In the genomic region with DNA sequence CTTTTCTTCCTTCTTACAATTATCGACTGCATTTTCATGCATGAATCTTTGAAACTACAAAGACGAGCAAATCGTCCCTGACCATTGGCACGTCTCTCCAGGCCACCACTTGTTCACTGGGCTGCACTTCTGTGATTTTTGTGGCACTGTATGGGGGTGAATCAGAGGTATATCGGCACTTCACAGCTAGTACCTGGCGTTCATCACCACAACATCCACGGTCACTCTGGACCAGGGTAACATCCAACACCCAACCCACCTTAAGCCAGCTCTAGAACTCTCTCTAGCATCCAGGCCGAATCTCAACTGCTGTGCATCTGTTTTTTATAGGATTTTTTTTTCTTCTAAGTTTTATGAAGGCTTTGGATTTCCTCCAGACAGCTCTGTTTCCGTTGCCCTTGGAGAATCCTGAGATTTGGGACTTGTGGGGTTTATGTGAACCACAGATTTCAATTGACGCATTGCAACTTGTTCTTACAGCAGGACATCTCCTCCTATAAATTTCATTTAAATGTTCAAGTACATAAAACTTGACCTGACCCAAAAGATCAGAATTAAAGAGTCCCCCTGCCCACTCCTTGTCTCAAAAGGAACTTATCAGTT, we compare ENCODE assay signal across 19 mouse cellular contexts. TPM values are rescaled to one million over a fixed set of nuclear protein-coding genes. Genes with fewer than 3 reads are reported as not detected.
DNase-seq lines count a peak whose midpoint lies in the region; ATAC-seq and TF ChIP-seq lines count a peak whose summit lies in the region.
"Had no signal": no experiment of that assay in that cellular context is flagged by ENCODE, and none has a peak within 500 bp of the region (broad histone marks: within the 10 kb centered on the region; RNA-seq: fewer than 3 reads in every experiment).

No protein-coding gene starts in this region.

- no peaks in the 10 kb centered on the region for H3K36me3 ChIP-seq in embryonic facial prominence, embryonic 13.5 days
- H3K36me3 ChIP-seq in embryonic facial prominence, embryonic 10.5 days (replicated peaks): no peaks in the 10 kb centered on the region
- H3K36me3 ChIP-seq in heart, postnatal 0 days (replicated peaks; ENCODE audit: control insufficient read depth, insufficient read depth, low read length): no peaks in the 10 kb centered on the region
- no peaks in the 10 kb centered on the region for H3K36me3 ChIP-seq in heart, embryonic 11.5 days (ENCODE audit: control insufficient read depth, insufficient read depth, low read length)
- no peaks in the 10 kb centered on the region for H3K36me3 ChIP-seq in liver, embryonic 11.5 days (ENCODE audit: control insufficient read depth, insufficient read depth, low read length)
- H3K36me3 ChIP-seq in limb, embryonic 15.5 days: no peaks in the 10 kb centered on the region
- H3K36me3 ChIP-seq in hindbrain, embryonic 12.5 days: no peaks in the 10 kb centered on the region
- H3K36me3 ChIP-seq: limb, embryonic 12.5 days; midbrain, embryonic 10.5 days; neural tube, embryonic 15.5 days had no signal

- DNase-seq in embryonic facial prominence, embryonic 10.5 days (ENCODE audit: low spot score): no peak
- no peak for DNase-seq in heart, postnatal 0 days (ENCODE audit: low spot score)
- DNase-seq in liver, embryonic 11.5 days (ENCODE audit: low spot score): no peak
- no peak for DNase-seq in liver
- DNase-seq: adrenal gland, postnatal 10 days; cerebellum, adult 2 months; thymus, postnatal 36 days had no signal

- peaks cover 32% of the 10 kb centered on the region for H3K4me1 ChIP-seq in embryonic facial prominence, embryonic 13.5 days
- H3K4me1 ChIP-seq in embryonic facial prominence, embryonic 10.5 days: peaks cover 6% of the 10 kb centered on the region
- H3K4me1 ChIP-seq in heart, postnatal 0 days (ENCODE audit: control insufficient read depth, insufficient read depth): peaks cover 8% of the 10 kb centered on the region; the same call in 1 of the 2 replicates
- peaks cover 12% of the 10 kb centered on the region for H3K4me1 ChIP-seq in heart, embryonic 11.5 days (ENCODE audit: control insufficient read depth, insufficient read depth, low read length)
- no peaks in the 10 kb centered on the region for H3K4me1 ChIP-seq in liver, embryonic 11.5 days (replicated peaks; ENCODE audit: control insufficient read depth, insufficient read depth, low read length)
- peaks cover 13% of the 10 kb centered on the region for H3K4me1 ChIP-seq in limb, embryonic 15.5 days
- no peaks in the 10 kb centered on the region for H3K4me1 ChIP-seq in hindbrain, embryonic 12.5 days
- H3K4me1 ChIP-seq: limb, embryonic 12.5 days; midbrain, embryonic 10.5 days; neural tube, embryonic 15.5 days had no signal

- TF ChIP-seq EP300 in heart, postnatal 0 days (IDR thresholded peaks at IDR 0.05; ENCODE audit: low read depth): no peak

- TF ChIP-seq CTCF in heart, postnatal 0 days (IDR thresholded peaks at IDR 0.05; ENCODE audit: low read depth): no peak

- H3K4me3 ChIP-seq in embryonic facial prominence, embryonic 13.5 days: no peak overlapping the region
- H3K4me3 ChIP-seq in embryonic facial prominence, embryonic 10.5 days: no peak overlapping the region
- no peak overlapping the region for H3K4me3 ChIP-seq in heart, postnatal 0 days (ENCODE audit: low read depth, low read length)
- H3K4me3 ChIP-seq in heart, embryonic 11.5 days (ENCODE audit: low read depth, low read length): no peak overlapping the region
- H3K4me3 ChIP-seq in liver, embryonic 11.5 days (ENCODE audit: low read depth, low read length): no peak overlapping the region
- H3K4me3 ChIP-seq in limb, embryonic 15.5 days: no peak overlapping the region
- no peak overlapping the region for H3K4me3 ChIP-seq in hindbrain, embryonic 12.5 days
- H3K4me3 ChIP-seq: layer of hippocampus, adult 2 months; left cerebral cortex, adult 2 months; limb, embryonic 12.5 days; midbrain, embryonic 10.5 days; neural tube, embryonic 15.5 days had no signal

- 70% methylated on average over 10 of the region's 10 CpGs for WGBS in embryonic facial prominence, embryonic 13.5 days
- 88% methylated on average over 10 of the region's 10 CpGs for WGBS in embryonic facial prominence, embryonic 10.5 days
- 64% methylated on average over 10 of the region's 10 CpGs for WGBS in heart, postnatal 0 days
- WGBS in heart, embryonic 11.5 days (ENCODE audit: insufficient replicate concordance): 72% methylated on average over 10 of the region's 10 CpGs
- WGBS in liver, embryonic 11.5 days: 67% methylated on average over 10 of the region's 10 CpGs
- WGBS in limb, embryonic 15.5 days: 61% methylated on average over 10 of the region's 10 CpGs
- WGBS in hindbrain, embryonic 12.5 days: 84% methylated on average over 10 of the region's 10 CpGs

- H3K9me3 ChIP-seq in embryonic facial prominence, embryonic 13.5 days: no peaks in the 10 kb centered on the region
- no peaks in the 10 kb centered on the region for H3K9me3 ChIP-seq in embryonic facial prominence, embryonic 10.5 days
- H3K9me3 ChIP-seq in heart, postnatal 0 days (replicated peaks; ENCODE audit: control insufficient read depth, low read length): no peaks in the 10 kb centered on the region
- H3K9me3 ChIP-seq in heart, embryonic 11.5 days (replicated peaks; ENCODE audit: control insufficient read depth, low read length): no peaks in the 10 kb centered on the region
- no peaks in the 10 kb centered on the region for H3K9me3 ChIP-seq in liver, embryonic 11.5 days (ENCODE audit: control insufficient read depth, low read length)
- no peaks in the 10 kb centered on the region for H3K9me3 ChIP-seq in limb, embryonic 15.5 days
- H3K9me3 ChIP-seq in hindbrain, embryonic 12.5 days (replicated peaks): 0 out of 2 replicates have a peak, but pooled peaks cover 3% of the 10 kb centered on the region
- H3K9me3 ChIP-seq: limb, embryonic 12.5 days; midbrain, embryonic 10.5 days; neural tube, embryonic 15.5 days had no signal

- no peak overlapping the region for H3K9ac ChIP-seq in embryonic facial prominence, embryonic 13.5 days
- H3K9ac ChIP-seq in heart, postnatal 0 days (replicated peaks; ENCODE audit: low read depth, low read length): no peak overlapping the region
- H3K9ac ChIP-seq in heart, embryonic 11.5 days (ENCODE audit: low read depth, low read length): no peak overlapping the region
- no peak overlapping the region for H3K9ac ChIP-seq in liver, embryonic 11.5 days (ENCODE audit: low read depth, low read length)
- no peak overlapping the region for H3K9ac ChIP-seq in limb, embryonic 15.5 days
- no peak overlapping the region for H3K9ac ChIP-seq in hindbrain, embryonic 12.5 days
- H3K9ac ChIP-seq: limb, embryonic 12.5 days; neural tube, embryonic 15.5 days had no signal

- H3K27ac ChIP-seq in embryonic facial prominence, embryonic 13.5 days: peak overlapping the region; percentile 53
- H3K27ac ChIP-seq in embryonic facial prominence, embryonic 10.5 days (replicated peaks): no peak overlapping the region
- peak overlapping the region; percentile 46; the same call in 1 of the 2 replicates for H3K27ac ChIP-seq in heart, postnatal 0 days (ENCODE audit: low read depth)
- no peak overlapping the region for H3K27ac ChIP-seq in heart, embryonic 11.5 days (ENCODE audit: low read depth, low read length)
- H3K27ac ChIP-seq in liver, embryonic 11.5 days (ENCODE audit: low read depth, low read length): peak overlapping the region; percentile 49
- peak overlapping the region; percentile 70 for H3K27ac ChIP-seq in limb, embryonic 15.5 days
- no peak overlapping the region for H3K27ac ChIP-seq in hindbrain, embryonic 12.5 days
- H3K27ac ChIP-seq: hindbrain, postnatal 0 days; layer of hippocampus, adult 2 months; left cerebral cortex, adult 2 months; limb, embryonic 12.5 days; midbrain, embryonic 10.5 days; neural tube, embryonic 15.5 days had no signal

- no peak overlapping the region for H3K4me2 ChIP-seq in embryonic facial prominence, embryonic 13.5 days
- no peak overlapping the region for H3K4me2 ChIP-seq in heart, postnatal 0 days (ENCODE audit: low read depth, low read length)
- no peak overlapping the region for H3K4me2 ChIP-seq in heart, embryonic 11.5 days
- H3K4me2 ChIP-seq in liver, embryonic 11.5 days: no peak overlapping the region
- no peak overlapping the region for H3K4me2 ChIP-seq in limb, embryonic 15.5 days
- H3K4me2 ChIP-seq in hindbrain, embryonic 12.5 days (replicated peaks): no peak overlapping the region
- H3K4me2 ChIP-seq: limb, embryonic 12.5 days; neural tube, embryonic 15.5 days had no signal

- ATAC-seq in embryonic facial prominence, embryonic 13.5 days (ENCODE audit: insufficient number of reproducible peaks, insufficient read depth, low FRiP score, low TSS enrichment, low read depth): no peak
- no peak for ATAC-seq in heart, postnatal 0 days (ENCODE audit: insufficient read depth, low read depth)
- no peak for ATAC-seq in heart, embryonic 11.5 days (replicated peaks; ENCODE audit: insufficient number of reproducible peaks, low FRiP score, low TSS enrichment)
- ATAC-seq in liver, embryonic 11.5 days (replicated peaks; ENCODE audit: low FRiP score): no peak
- no peak for ATAC-seq in limb, embryonic 15.5 days (ENCODE audit: insufficient number of reproducible peaks, low FRiP score, low TSS enrichment, low read depth)
- ATAC-seq in hindbrain, embryonic 12.5 days (ENCODE audit: low FRiP score): no peak
- ATAC-seq: forebrain, embryonic 14.5 days; hindbrain, postnatal 0 days had no signal

- no peaks in the 10 kb centered on the region for H3K27me3 ChIP-seq in embryonic facial prominence, embryonic 13.5 days
- no peaks in the 10 kb centered on the region for H3K27me3 ChIP-seq in embryonic facial prominence, embryonic 10.5 days (replicated peaks; ENCODE audit: low read depth, poor library complexity, severe bottlenecking)
- H3K27me3 ChIP-seq in heart, postnatal 0 days (ENCODE audit: control insufficient read depth, insufficient read depth, low read length): no peaks in the 10 kb centered on the region
- no peaks in the 10 kb centered on the region for H3K27me3 ChIP-seq in heart, embryonic 11.5 days (ENCODE audit: control insufficient read depth, insufficient read depth, low read length)
- H3K27me3 ChIP-seq in liver, embryonic 11.5 days (replicated peaks; ENCODE audit: control insufficient read depth, insufficient read depth, low read length): no peaks in the 10 kb centered on the region
- no peaks in the 10 kb centered on the region for H3K27me3 ChIP-seq in limb, embryonic 15.5 days
- no peaks in the 10 kb centered on the region for H3K27me3 ChIP-seq in hindbrain, embryonic 12.5 days
- H3K27me3 ChIP-seq: limb, embryonic 12.5 days; neural tube, embryonic 15.5 days had no signal

RNA-seq across cellular contexts. Expression of a gene that starts 30.6 kb away (rescaled TPM):
- polyA plus RNA-seq in embryonic facial prominence, embryonic 13.5 days (2015; fragmentation: Nextera tagmentation; extraction: Ambion mirVana): 174 and 175 TPM in 2 replicates
- 7.0 and 12.3 TPM in 2 replicates for polyA plus RNA-seq in embryonic facial prominence, embryonic 10.5 days (2016; fragmentation: Nextera tagmentation; extraction: Ambion mirVana)
- total RNA-seq in heart, postnatal 0 days (2014; rRNA removed; ENCODE audit: low replicate concordance): 97.3 and 142 TPM in 2 replicates
- polyA plus RNA-seq in heart, postnatal 0 days (2015; fragmentation: Nextera tagmentation; extraction: Ambion mirVana): 68.6 and 69.7 TPM in 2 replicates
- polyA plus RNA-seq in heart, embryonic 11.5 days (2014; fragmentation: Nextera tagmentation; extraction: Ambion mirVana): 16.3 and 22.1 TPM in 2 replicates
- polyA plus RNA-seq in liver, embryonic 11.5 days (2014; fragmentation: Nextera tagmentation; extraction: Ambion mirVana): 18.1 and 20.8 TPM in 2 replicates
- polyA plus RNA-seq in limb, embryonic 15.5 days (2015; fragmentation: Nextera tagmentation; extraction: Ambion mirVana): 441 and 563 TPM in 2 replicates
- 43.6 and 62.6 TPM in 2 replicates for polyA plus RNA-seq in hindbrain, embryonic 12.5 days (2016; fragmentation: Nextera tagmentation; extraction: Ambion mirVana)
- total RNA-seq: common myeloid progenitor, adult 5-6 weeks had no signal

Comparison
In these comparisons a context has a peak if more than half of its experiments do, and no peak if none do; other contexts are left out.
1. H3K27ac ChIP-seq: peak in embryonic facial prominence, embryonic 13.5 days (single experiment), heart, postnatal 0 days (single experiment), liver, embryonic 11.5 days (single experiment) and limb, embryonic 15.5 days (single experiment); none in embryonic facial prominence, embryonic 10.5 days (single experiment), heart, embryonic 11.5 days (single experiment) and hindbrain, embryonic 12.5 days (single experiment).